Mouse (Mus musculus): ENCODE measurements around the gene Rint1. TPM values are rescaled to one million over a fixed set of nuclear protein-coding genes. Genes with fewer than 3 reads are reported as not detected.
"Not testable (repeated sequence)": the region's sequence is repeated elsewhere in the genome, so short reads cannot be mapped to it uniquely, and the experiment has no call there.

Gene Rint1
- polyA plus RNA-seq, 1 experiment from 2014 or later: 31.2 TPM

GRCm38 (mm10) chr5:23838158-23838557 is 50.6 kb downstream of the Rint1 start:
- Histone ChIP-seq H3K4me2 (ENCODE audit: low read depth, low read length, severe bottlenecking) (no peak overlapping the region), H3K4me3 (ENCODE audit: low read depth, low read length) (no peak overlapping the region), H3K9me3 (ENCODE audit: control insufficient read depth, low read length) (no peaks in the 10 kb centered on the region), H3K27me3 (ENCODE audit: control insufficient read depth, insufficient read depth, low read length) (no peaks in the 10 kb centered on the region), H3K4me1 (replicated peaks; ENCODE audit: control insufficient read depth, insufficient read depth, low read length) (peaks cover 4% of the 10 kb centered on the region; the same call in 1 of the 2 replicates), H3K36me3 (ENCODE audit: control insufficient read depth, insufficient read depth, low read length) (peaks cover 2% of the 10 kb centered on the region; the same call in 1 of the 2 replicates), H3K27ac (ENCODE audit: low read depth, low read length) (no peak overlapping the region), H3K9ac (ENCODE audit: low read length) (no peak overlapping the region)
- WGBS: 91% methylated on average over 7 of the region's 7 CpGs
- ATAC-seq (replicated peaks; ENCODE audit: low FRiP score) (no peak), DNase-seq (ENCODE audit: low spot score) (no peak)

DNA sequence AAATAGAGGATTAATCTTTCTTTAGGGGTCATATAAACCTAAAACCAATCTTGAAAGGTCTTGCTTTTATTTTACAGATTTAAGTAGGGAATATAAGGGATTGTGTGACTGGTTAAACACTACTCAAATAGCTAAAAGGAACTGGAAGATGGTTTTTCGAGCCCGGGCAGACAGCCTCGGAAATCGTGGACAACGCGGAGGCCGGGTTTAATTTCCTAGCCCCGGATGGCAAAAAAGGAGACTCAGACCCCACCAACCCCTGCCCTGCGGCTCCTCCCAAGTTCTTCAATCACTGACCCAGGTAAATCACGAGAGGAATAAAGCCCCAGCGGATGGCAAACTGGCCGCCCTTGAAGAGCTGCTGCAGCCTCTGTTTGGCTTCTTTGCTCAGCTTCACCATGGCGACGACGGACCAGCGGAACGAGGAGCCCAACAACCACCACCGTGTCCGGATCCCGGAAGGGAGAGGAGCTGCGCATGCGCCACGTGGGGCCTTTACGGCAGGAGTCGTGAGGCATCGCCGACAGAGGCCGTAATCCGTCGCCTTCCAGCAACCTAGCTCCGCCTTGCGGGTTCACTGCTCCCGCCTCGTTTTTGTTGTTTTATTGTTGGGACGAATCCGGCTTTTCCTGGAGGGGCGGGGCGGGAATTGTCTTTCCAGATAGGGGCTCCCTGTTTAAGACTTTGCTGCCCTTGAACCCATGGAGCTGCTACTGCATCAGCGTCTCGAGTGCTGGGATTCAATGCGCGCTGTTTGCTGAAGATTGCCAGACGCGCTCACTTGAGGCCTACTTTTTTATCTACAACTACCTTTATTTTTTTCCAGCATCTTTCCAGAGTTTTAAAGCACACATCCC is 56.4 kb downstream of the Rint1 start, which contains the start of gene Tomm7:
TSS of gene Tomm7 (minus strand) at position 488 of the 857 bp plus-strand sequence.
- Histone ChIP-seq H3K4me3 (ENCODE audit: low read depth, low read length) (peak within 1 kb of the TSS; percentile 53), H3K9me3 (ENCODE audit: control insufficient read depth, low read length) (no peaks in the 10 kb centered on the region), H3K27ac (ENCODE audit: low read depth, low read length) (peak within 1 kb of the TSS; percentile 74), H3K4me1 (replicated peaks; ENCODE audit: control insufficient read depth, insufficient read depth, low read length) (peaks cover 5% of the 10 kb centered on the region; the same call in 1 of the 2 replicates), H3K36me3 (ENCODE audit: control insufficient read depth, insufficient read depth, low read length) (peaks cover 2% of the 10 kb centered on the region; the same call in 1 of the 2 replicates), H3K27me3 (ENCODE audit: control insufficient read depth, insufficient read depth, low read length) (no peaks in the 10 kb centered on the region), H3K9ac (ENCODE audit: low read length) (peak within 1 kb of the TSS; percentile 68), H3K4me2 (ENCODE audit: low read depth, low read length, severe bottlenecking) (peak within 1 kb of the TSS; percentile 73)
- ATAC-seq (replicated peaks; ENCODE audit: low FRiP score) (peak; percentile 94), DNase-seq (ENCODE audit: low spot score) (peak; percentile 98)
- WGBS: under 1% methylated on average over 44 of the region's 44 CpGs

DNA sequence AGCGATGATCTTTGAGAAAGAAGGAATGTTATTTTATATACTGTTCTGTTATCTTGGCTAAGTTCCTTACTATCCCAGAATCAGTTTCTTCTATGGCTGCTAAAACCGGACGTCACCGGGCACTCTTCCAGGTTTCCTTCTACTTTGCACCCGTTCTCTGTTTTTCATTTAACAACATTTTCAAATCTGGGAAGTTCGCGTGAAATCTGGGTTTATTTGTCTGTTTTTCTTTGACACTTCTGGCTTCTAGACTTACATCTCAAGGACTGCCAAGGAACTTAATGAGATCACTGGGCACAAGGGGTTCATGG is 57.0 kb downstream of the Rint1 start:
- no peaks in the 10 kb centered on the region; the same call in 1 of the 2 replicates for H3K36me3 ChIP-seq (ENCODE audit: control insufficient read depth, insufficient read depth, low read length)
- peak overlapping the region; percentile 53 for H3K4me3 ChIP-seq (ENCODE audit: low read depth, low read length)
- H3K27ac ChIP-seq (ENCODE audit: low read depth, low read length): peak overlapping the region; percentile 74
- H3K4me1 ChIP-seq (replicated peaks; ENCODE audit: control insufficient read depth, insufficient read depth, low read length): peaks cover 5% of the 10 kb centered on the region; the same call in 1 of the 2 replicates
- H3K27me3 ChIP-seq (ENCODE audit: control insufficient read depth, insufficient read depth, low read length): no peaks in the 10 kb centered on the region
- no peak for DNase-seq (ENCODE audit: low spot score)
- H3K9me3 ChIP-seq (ENCODE audit: control insufficient read depth, low read length): no peaks in the 10 kb centered on the region
- peak overlapping the region; percentile 68 for H3K9ac ChIP-seq (ENCODE audit: low read length)
- WGBS: 49% methylated on average over 7 of the region's 7 CpGs
- H3K4me2 ChIP-seq (ENCODE audit: low read depth, low read length, severe bottlenecking): peak overlapping the region; percentile 73
- no peak; the same call in 1 of the 2 replicates for ATAC-seq (replicated peaks; ENCODE audit: low FRiP score)

DNA sequence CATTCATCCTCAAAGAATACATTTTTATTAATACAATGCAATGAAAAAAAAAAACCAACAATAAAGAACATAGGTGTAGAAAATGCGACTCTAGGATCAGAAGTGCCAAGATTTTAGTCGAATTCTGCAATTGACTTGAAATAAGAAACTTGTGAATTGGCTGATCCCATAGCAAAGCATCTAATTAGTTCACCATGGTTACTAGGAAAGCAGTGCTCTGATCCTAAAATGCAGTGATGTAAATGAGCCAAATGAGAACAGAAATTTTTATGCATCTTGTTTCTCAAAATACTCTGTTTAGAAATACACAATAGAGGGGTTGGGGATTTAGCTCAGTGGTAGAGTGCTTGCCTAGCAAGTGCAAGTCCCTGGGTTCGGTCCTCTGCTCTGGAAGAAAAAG is 57.6 kb downstream of the Rint1 start:
- no peak for ATAC-seq (replicated peaks; ENCODE audit: low FRiP score)
- peaks cover 5% of the 10 kb centered on the region; the same call in 1 of the 2 replicates for H3K4me1 ChIP-seq (replicated peaks; ENCODE audit: control insufficient read depth, insufficient read depth, low read length)
- no peak overlapping the region for H3K9ac ChIP-seq (ENCODE audit: low read length)
- no peak overlapping the region for H3K4me3 ChIP-seq (ENCODE audit: low read depth, low read length)
- no peak overlapping the region for H3K27ac ChIP-seq (ENCODE audit: low read depth, low read length)
- H3K27me3 ChIP-seq (ENCODE audit: control insufficient read depth, insufficient read depth, low read length): no peaks in the 10 kb centered on the region
- H3K36me3 ChIP-seq (ENCODE audit: control insufficient read depth, insufficient read depth, low read length): no peaks in the 10 kb centered on the region; the same call in 1 of the 2 replicates
- WGBS: 74% methylated on average over 3 of the region's 3 CpGs
- no peaks in the 10 kb centered on the region for H3K9me3 ChIP-seq (ENCODE audit: control insufficient read depth, low read length)
- DNase-seq (ENCODE audit: low spot score): no peak
- no peak overlapping the region for H3K4me2 ChIP-seq (ENCODE audit: low read depth, low read length, severe bottlenecking)

- Histone ChIP-seq H3K27me3 (ENCODE audit: control insufficient read depth, insufficient read depth, low read length) (no peaks in the 10 kb centered on the region), H3K36me3 (ENCODE audit: control insufficient read depth, insufficient read depth, low read length) (peaks cover 26% of the 10 kb centered on the region; the same call in 1 of the 2 replicates), H3K9me3 (ENCODE audit: control insufficient read depth, low read length) (no peaks in the 10 kb centered on the region), H3K4me3 (ENCODE audit: low read depth, low read length) (peak overlapping the region; percentile 87), H3K4me2 (ENCODE audit: low read depth, low read length, severe bottlenecking) (peak overlapping the region; percentile 56), H3K9ac (ENCODE audit: low read length) (peak overlapping the region; percentile 89), H3K4me1 (replicated peaks; ENCODE audit: control insufficient read depth, insufficient read depth, low read length) (peaks cover 5% of the 10 kb centered on the region), H3K27ac (ENCODE audit: low read depth, low read length) (no peak overlapping the region)
- WGBS: under 1% methylated on average over 59 of the region's 61 CpGs
- DNase-seq (ENCODE audit: low spot score) (peak; percentile 96), ATAC-seq (replicated peaks; ENCODE audit: low FRiP score) (peak; percentile 98)
Observed at GRCm38 (mm10) chr5:23850345-23851159, 63.0 kb downstream of the Rint1 start.

- WGBS: 18% methylated on average over 4 of the region's 4 CpGs
- not testable (repeated sequence) for ATAC-seq (replicated peaks; ENCODE audit: low FRiP score); H3K27ac ChIP-seq (ENCODE audit: low read depth, low read length)
Observed at GRCm38 (mm10) chr5:23851160-23851555, 63.6 kb downstream of the Rint1 start.

DNA sequence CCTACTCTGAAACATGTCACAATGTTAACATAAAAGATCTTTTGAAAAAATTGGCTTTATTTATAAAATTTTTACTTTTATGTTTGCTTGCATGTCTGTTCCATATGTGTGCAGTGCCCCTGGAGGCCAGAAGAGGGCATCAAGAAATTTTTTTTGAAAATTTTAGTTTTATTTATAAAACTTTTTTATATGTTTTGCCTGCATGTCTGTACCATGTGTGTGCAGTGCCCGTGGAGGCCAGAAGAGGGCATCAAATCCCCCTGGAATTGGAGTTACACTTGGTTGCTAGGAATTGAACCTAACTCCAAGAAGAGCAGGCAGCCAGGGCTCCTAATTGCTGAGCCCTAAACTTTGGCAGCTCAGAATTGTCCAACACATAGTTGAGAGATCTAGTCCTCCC is 65.4 kb downstream of the Rint1 start:
- H3K27me3 ChIP-seq (ENCODE audit: control insufficient read depth, insufficient read depth, low read length); DNase-seq (ENCODE audit: low spot score); H3K4me3 ChIP-seq (ENCODE audit: low read depth, low read length); H3K4me1 ChIP-seq (replicated peaks; ENCODE audit: control insufficient read depth, insufficient read depth, low read length); H3K27ac ChIP-seq (ENCODE audit: low read depth, low read length); H3K9me3 ChIP-seq (ENCODE audit: control insufficient read depth, low read length); H3K9ac ChIP-seq (ENCODE audit: low read length); ATAC-seq (replicated peaks; ENCODE audit: low FRiP score); H3K4me2 ChIP-seq (ENCODE audit: low read depth, low read length, severe bottlenecking): not testable (repeated sequence)
- WGBS: 78% methylated on average over 1 of the region's 1 CpGs
- peaks cover 40% of the 10 kb centered on the region; the same call in 1 of the 2 replicates for H3K36me3 ChIP-seq (ENCODE audit: control insufficient read depth, insufficient read depth, low read length)

More at GRCm38 (mm10) chr5:23851160-23851555, 63.6 kb downstream of the Rint1 start:
- Histone ChIP-seq H3K4me2 (ENCODE audit: low read depth, low read length, severe bottlenecking) (peak overlapping the region; percentile 56), H3K9ac (ENCODE audit: low read length) (peak overlapping the region; percentile 89), H3K4me3 (ENCODE audit: low read depth, low read length) (peak overlapping the region; percentile 87), H3K36me3 (ENCODE audit: control insufficient read depth, insufficient read depth, low read length) (peaks cover 31% of the 10 kb centered on the region; the same call in 1 of the 2 replicates)
- not testable (repeated sequence) for H3K4me1 ChIP-seq (replicated peaks; ENCODE audit: control insufficient read depth, insufficient read depth, low read length); H3K9me3 ChIP-seq (ENCODE audit: control insufficient read depth, low read length); DNase-seq (ENCODE audit: low spot score); H3K27me3 ChIP-seq (ENCODE audit: control insufficient read depth, insufficient read depth, low read length)

DNA sequence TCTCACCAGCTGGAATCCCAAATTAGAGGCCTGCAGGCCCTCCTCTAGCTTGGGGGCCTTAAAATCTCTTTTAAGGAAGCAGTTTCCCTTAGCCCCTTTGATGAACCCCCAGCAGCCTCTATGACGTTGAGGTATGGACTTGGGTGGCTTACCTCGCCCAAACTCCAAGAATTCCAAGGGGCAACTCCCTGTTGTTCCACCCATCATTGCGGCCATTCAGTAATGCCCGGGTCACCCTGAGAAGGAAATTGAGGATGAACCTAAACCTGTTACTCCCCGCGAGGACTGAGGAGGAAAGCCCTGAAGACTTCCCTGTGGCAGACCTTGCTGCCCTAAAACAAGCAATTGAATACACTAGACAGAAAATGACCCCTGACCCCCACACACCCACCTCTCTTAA is 68.0 kb downstream of the Rint1 start:
- Histone ChIP-seq H3K4me3 (ENCODE audit: low read depth, low read length) (no peak overlapping the region), H3K36me3 (ENCODE audit: control insufficient read depth, insufficient read depth, low read length) (peaks cover 42% of the 10 kb centered on the region; the same call in 1 of the 2 replicates), H3K4me2 (ENCODE audit: low read depth, low read length, severe bottlenecking) (no peak overlapping the region), H3K9ac (ENCODE audit: low read length) (no peak overlapping the region), H3K4me1 (replicated peaks; ENCODE audit: control insufficient read depth, insufficient read depth, low read length) (peaks cover 5% of the 10 kb centered on the region), H3K27ac (ENCODE audit: low read depth, low read length) (no peak overlapping the region), H3K9me3 (ENCODE audit: control insufficient read depth, low read length) (no peaks in the 10 kb centered on the region), H3K27me3 (ENCODE audit: control insufficient read depth, insufficient read depth, low read length) (no peaks in the 10 kb centered on the region)
- WGBS: 97% methylated on average over 6 of the region's 6 CpGs
- DNase-seq (ENCODE audit: low spot score) (no peak), ATAC-seq (replicated peaks; ENCODE audit: low FRiP score) (no peak)
